Mouse (Mus musculus) layer of hippocampus, adult 9-10 months (tissue): ENCODE data around the gene Zfp770.

Source experiments
- DNase-seq: peaks from one replicate; pipeline ENCODE4 v3.0.0; 2022; ENCODE audit warnings: low spot score

Gene Zfp770

GRCm38 (mm10) chr2:114143842-114144241 lies 57.4 kb downstream of the Zfp770 start:
- DNase-seq, result no peak
